9 mouse cellular contexts compared by ENCODE assay signal in genomic region chrX:53050353-53050752, GRCm38 (mm10).
A peak's percentile ranks its signal among the peaks of the same experiment; 100 is the strongest.
DNase-seq lines count a peak whose midpoint lies in the region; ATAC-seq and TF ChIP-seq lines count a peak whose summit lies in the region.
"Had no signal": no experiment of that assay in that cellular context is flagged by ENCODE, and none has a peak within 500 bp of the region (broad histone marks: within the 10 kb centered on the region; RNA-seq: fewer than 3 reads in every experiment).

No protein-coding gene starts in this region.

- H3K4me3 ChIP-seq in forebrain, embryonic 10.5 days = peak overlapping the region; percentile 45
- H3K4me3 ChIP-seq in limb, embryonic 13.5 days = peak overlapping the region; percentile 14
- no peak overlapping the region for H3K4me3 ChIP-seq in stomach, embryonic 15.5 days (replicated peaks)
- no peak overlapping the region for H3K4me3 ChIP-seq in layer of hippocampus, adult 2 months

- DNase-seq in kidney, postnatal 10 days = peak; percentile 42
- DNase-seq in kidney, adult 8-10 months = no peak
- DNase-seq in forebrain, embryonic 10.5 days (ENCODE audit: extremely low spot score, low spot score) = peak; percentile 29
- no peak for DNase-seq in T-cell, adult 2 months (ENCODE audit: low spot score)
- DNase-seq in spleen, postnatal 10 days (ENCODE audit: low spot score in 2 of 2) = no peak
- DNase-seq in layer of hippocampus, adult 2 months (ENCODE audit: low spot score in 2 of 2) = no peak
- DNase-seq: cerebellum, adult 18-20 months had no signal

- no peaks in the 10 kb centered on the region for H3K9me3 ChIP-seq in forebrain, embryonic 10.5 days
- H3K9me3 ChIP-seq in limb, embryonic 13.5 days = no peaks in the 10 kb centered on the region
- H3K9me3 ChIP-seq in stomach, embryonic 15.5 days = no peaks in the 10 kb centered on the region

- no peak for TF ChIP-seq CTCF in layer of hippocampus, adult 2 months (conservative IDR thresholded peaks at IDR 0.05)

- ATAC-seq in limb, embryonic 13.5 days (ENCODE audit: low FRiP score, low read depth) = no peak
- ATAC-seq in stomach, embryonic 15.5 days (ENCODE audit: insufficient read depth, low FRiP score, low read depth) = no peak

- H3K4me2 ChIP-seq in limb, embryonic 13.5 days (replicated peaks) = peak overlapping the region; percentile 52
- peak overlapping the region; percentile 32 for H3K4me2 ChIP-seq in stomach, embryonic 15.5 days

- H3K9ac ChIP-seq in limb, embryonic 13.5 days = no peak overlapping the region
- H3K9ac ChIP-seq in stomach, embryonic 15.5 days = no peak overlapping the region

- peaks cover 25% of the 10 kb centered on the region for H3K4me1 ChIP-seq in forebrain, embryonic 10.5 days
- peaks cover 27% of the 10 kb centered on the region for H3K4me1 ChIP-seq in limb, embryonic 13.5 days
- H3K4me1 ChIP-seq in stomach, embryonic 15.5 days = peaks cover 8% of the 10 kb centered on the region; the same call in 1 of the 2 replicates

- WGBS in forebrain, embryonic 10.5 days = 16% methylated on average over 9 of the region's 9 CpGs
- WGBS in limb, embryonic 13.5 days = 8% methylated on average over 9 of the region's 9 CpGs
- WGBS in stomach, embryonic 15.5 days = 14% methylated on average over 6 of the region's 9 CpGs

- H3K36me3 ChIP-seq in forebrain, embryonic 10.5 days (replicated peaks) = peaks cover 6% of the 10 kb centered on the region; the same call in 1 of the 2 replicates
- peaks cover 6% of the 10 kb centered on the region; the same call in 1 of the 2 replicates for H3K36me3 ChIP-seq in limb, embryonic 13.5 days
- no peaks in the 10 kb centered on the region for H3K36me3 ChIP-seq in stomach, embryonic 15.5 days

- H3K27me3 ChIP-seq in forebrain, embryonic 10.5 days (ENCODE audit: poor library complexity, severe bottlenecking) = peaks cover 8% of the 10 kb centered on the region; the same call in 1 of the 2 replicates
- no peaks in the 10 kb centered on the region for H3K27me3 ChIP-seq in limb, embryonic 13.5 days
- H3K27me3 ChIP-seq in stomach, embryonic 15.5 days (replicated peaks) = no peaks in the 10 kb centered on the region

- peak overlapping the region; percentile 81 for H3K27ac ChIP-seq in forebrain, embryonic 10.5 days
- H3K27ac ChIP-seq in limb, embryonic 13.5 days = peak overlapping the region; percentile 15; the same call in 1 of the 2 replicates
- no peak overlapping the region for H3K27ac ChIP-seq in stomach, embryonic 15.5 days
- H3K27ac ChIP-seq in layer of hippocampus, adult 2 months = no peak overlapping the region

Comparison
In these comparisons a context has a peak if more than half of its experiments do, and no peak if none do; other contexts are left out.
1. DNase-seq: peak in kidney, postnatal 10 days (single experiment) and forebrain, embryonic 10.5 days (single experiment); none in kidney, adult 8-10 months (0 of 2), T-cell, adult 2 months (single experiment), spleen, postnatal 10 days (0 of 2) and layer of hippocampus, adult 2 months (0 of 2).
2. H3K27ac ChIP-seq: peak in forebrain, embryonic 10.5 days (single experiment) and limb, embryonic 13.5 days (single experiment); none in stomach, embryonic 15.5 days (single experiment) and layer of hippocampus, adult 2 months (single experiment).
3. H3K4me3 ChIP-seq: peak in forebrain, embryonic 10.5 days (single experiment) and limb, embryonic 13.5 days (single experiment); none in stomach, embryonic 15.5 days (single experiment) and layer of hippocampus, adult 2 months (single experiment).